Mouse (Mus musculus): ENCODE data around the gene Dennd4c. TPM values are rescaled to one million over a fixed set of nuclear protein-coding genes. Genes with fewer than 3 reads are reported as not detected.

Gene Dennd4c
- total and polyA plus RNA-seq, 3 experiments = 4.0 to 4.6 (median 4.2) TPM

DNA sequence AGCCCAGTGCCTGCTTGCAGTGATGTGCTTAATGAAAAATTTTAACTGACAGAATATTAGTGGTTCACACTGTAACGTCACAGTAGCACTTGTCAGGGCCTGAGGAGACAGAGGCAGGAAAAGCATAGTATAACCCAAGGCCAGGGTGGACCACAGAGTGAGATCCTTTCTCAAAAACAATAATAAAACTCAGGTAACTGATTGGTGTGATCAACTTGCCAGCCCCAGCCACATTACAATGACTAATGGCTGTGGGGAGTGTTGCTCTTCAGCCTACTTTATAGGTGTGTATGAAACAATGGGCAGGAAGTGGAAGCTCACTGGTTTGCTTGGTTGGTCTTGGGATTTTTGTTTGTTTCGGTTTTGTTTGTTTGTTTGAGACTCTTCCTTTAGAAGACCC is 34.8 kb upstream of the Dennd4c start:
- DNase-seq (ENCODE audit: extremely low read depth) = no peak
- Histone ChIP-seq H3K9ac (ENCODE audit: insufficient read depth, low read depth) (no peak overlapping the region), H3K4me1 (ENCODE audit: control insufficient read depth in 1 of 2, insufficient read depth in 2 of 2) (no peaks in the 10 kb centered on the region), H3K36me3 (replicated peaks in 1 of 2; ENCODE audit: control insufficient read depth in 1 of 2, insufficient read depth in 1 of 2, low read length in 1 of 2) (no peaks in the 10 kb centered on the region), H3K9me3 (replicated peaks; ENCODE audit: low read length) (no peaks in the 10 kb centered on the region), H3K4me2 (ENCODE audit: insufficient read depth, low read depth, poor library complexity, severe bottlenecking) (no peak overlapping the region), H3K4me3 (replicated peaks in 1 of 3; ENCODE audit: low read depth in 2 of 3, low read length in 2 of 3, poor library complexity in 1 of 3) (no peak overlapping the region), H3K27me3 (replicated peaks) (no peaks in the 10 kb centered on the region), H3K27ac (ENCODE audit: insufficient read depth, low read depth) (no peak overlapping the region), H3K79me2 (replicated peaks; ENCODE audit: control insufficient read depth, extremely low read depth, insufficient read depth, poor library complexity, severe bottlenecking) (no peaks in the 10 kb centered on the region)
- dilution Hi-C loops (cut with MboI; ENCODE audit: extremely low pct_ligation_motif_present, extremely low pct_unique_long_range_greater_than_20kb, low sequenced_read_pairs) = no loop called here
- in situ Hi-C loops (cut with MboI; ENCODE audit: low pct_ligation_motif_present, low pct_unique_long_range_greater_than_20kb, low sequenced_read_pairs) = no loop called here
- TF ChIP-seq RCOR1 (conservative IDR thresholded peaks at IDR 0.05; ENCODE audit: low read depth, low read length) (no peak), ZC3H11A (IDR thresholded peaks at IDR 0.05; ENCODE audit: low read depth, low read length) (no peak), NRF1 (IDR thresholded peaks at IDR 0.05; ENCODE audit: low read depth, low read length) (no peak), USF2 (conservative IDR thresholded peaks at IDR 0.05; ENCODE audit: low read depth, low read length) (no peak), EP300 (IDR thresholded peaks at IDR 0.05; ENCODE audit: low read length) (no peak), TCF12 (IDR thresholded peaks at IDR 0.05; ENCODE audit: low read depth, low read length) (no peak), RAD21 (IDR thresholded peaks at IDR 0.05; ENCODE audit: low read depth, low read length) (no peak), JUND (conservative IDR thresholded peaks at IDR 0.05; ENCODE audit: low read depth, low read length) (no peak), CHD1 (IDR thresholded peaks at IDR 0.05; ENCODE audit: low read depth, low read length) (no peak), MYC (IDR thresholded peaks at IDR 0.05; ENCODE audit: low read depth, low read length) (no peak), SMC3 (IDR thresholded peaks at IDR 0.05; ENCODE audit: low read depth, low read length) (no peak), USF1 (IDR thresholded peaks at IDR 0.05; ENCODE audit: low read depth, low read length) (no peak), BHLHE40 (IDR thresholded peaks at IDR 0.05; ENCODE audit: low read depth, low read length) (no peak), E2F4 (IDR thresholded peaks at IDR 0.05; ENCODE audit: insufficient replicate concordance, low read depth, low read length) (no peak), IRF4 (IDR thresholded peaks at IDR 0.05; ENCODE audit: low read depth, low read length) (no peak), ZMIZ1 (IDR thresholded peaks at IDR 0.05; ENCODE audit: low read depth, low read length) (no peak), HCFC1 (IDR thresholded peaks at IDR 0.05; ENCODE audit: low read depth, low read length) (no peak)

DNA sequence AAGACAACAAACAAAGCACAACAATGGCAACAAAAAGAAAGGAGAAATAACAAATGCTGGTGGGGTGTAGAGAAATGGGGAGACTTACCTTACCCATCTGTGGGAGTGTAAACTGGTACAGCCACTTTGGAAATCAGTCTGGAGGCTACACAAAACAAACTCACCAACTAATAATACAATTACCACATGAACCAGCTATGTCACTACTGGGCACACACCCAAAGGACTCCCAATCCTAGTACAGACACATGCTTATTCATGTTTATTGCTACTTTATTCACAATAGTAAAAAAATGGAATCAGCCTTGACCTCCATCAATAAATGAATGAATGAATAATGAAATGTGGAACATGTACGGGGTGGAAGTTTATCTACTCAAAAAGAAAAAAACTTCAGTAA is 33.0 kb upstream of the Dennd4c start:
- Histone ChIP-seq H3K9ac (ENCODE audit: insufficient read depth, low read depth) (no peak overlapping the region), H3K4me3 (replicated peaks in 1 of 3; ENCODE audit: low read depth in 2 of 3, low read length in 2 of 3, poor library complexity in 1 of 3) (no peak overlapping the region), H3K4me2 (ENCODE audit: insufficient read depth, low read depth, poor library complexity, severe bottlenecking) (no peak overlapping the region), H3K9me3 (replicated peaks; ENCODE audit: low read length) (no peaks in the 10 kb centered on the region), H3K27ac (ENCODE audit: insufficient read depth, low read depth) (no peak overlapping the region), H3K27me3 (replicated peaks) (no peaks in the 10 kb centered on the region), H3K4me1 (ENCODE audit: control insufficient read depth in 1 of 2, insufficient read depth in 2 of 2) (no peaks in the 10 kb centered on the region), H3K36me3 (replicated peaks in 1 of 2; ENCODE audit: control insufficient read depth in 1 of 2, insufficient read depth in 1 of 2, low read length in 1 of 2) (no peaks in the 10 kb centered on the region), H3K79me2 (replicated peaks; ENCODE audit: control insufficient read depth, extremely low read depth, insufficient read depth, poor library complexity, severe bottlenecking) (no peaks in the 10 kb centered on the region)
- in situ Hi-C loops (cut with MboI; ENCODE audit: low pct_ligation_motif_present, low pct_unique_long_range_greater_than_20kb, low sequenced_read_pairs) (no loop called here), dilution Hi-C loops (cut with MboI; ENCODE audit: extremely low pct_ligation_motif_present, extremely low pct_unique_long_range_greater_than_20kb, low sequenced_read_pairs) (no loop called here)
- no peak for TF ChIP-seq GABPA (IDR thresholded peaks at IDR 0.05; ENCODE audit: insufficient replicate concordance, low read depth, low read length)
- TF ChIP-seq MEF2A (IDR thresholded peaks at IDR 0.05; ENCODE audit: borderline replicate concordance, low read depth, low read length) = no peak
- no peak for TF ChIP-seq NELFE (IDR thresholded peaks at IDR 0.05; ENCODE audit: low read depth, low read length)
- no peak for TF ChIP-seq ZC3H11A (IDR thresholded peaks at IDR 0.05; ENCODE audit: low read depth, low read length)
- no peak for TF ChIP-seq RAD21 (IDR thresholded peaks at IDR 0.05; ENCODE audit: low read depth, low read length)
- TF ChIP-seq ETS1 (conservative IDR thresholded peaks at IDR 0.05; ENCODE audit: low read depth, low read length) = no peak
- no peak for TF ChIP-seq ZNF384 (IDR thresholded peaks at IDR 0.05; ENCODE audit: low read depth, low read length)
- TF ChIP-seq MAZ (IDR thresholded peaks at IDR 0.05; ENCODE audit: low read depth, low read length) = no peak
- TF ChIP-seq USF2 (conservative IDR thresholded peaks at IDR 0.05; ENCODE audit: low read depth, low read length) = no peak
- no peak for TF ChIP-seq SMC3 (IDR thresholded peaks at IDR 0.05; ENCODE audit: low read depth, low read length)
- no peak for TF ChIP-seq E2F4 (IDR thresholded peaks at IDR 0.05; ENCODE audit: insufficient replicate concordance, low read depth, low read length)
- no peak for TF ChIP-seq SIN3A (IDR thresholded peaks at IDR 0.05; ENCODE audit: low read length)
- no peak for TF ChIP-seq UBTF (IDR thresholded peaks at IDR 0.05; ENCODE audit: low read depth, low read length)
- no peak for TF ChIP-seq CTCF (conservative IDR thresholded peaks at IDR 0.05 in 1 of 2, IDR thresholded peaks at IDR 0.05 in 1 of 2; ENCODE audit: low read depth in 2 of 2, low read length in 2 of 2)
- no peak for TF ChIP-seq MAX (IDR thresholded peaks at IDR 0.05; ENCODE audit: low read length)
- TF ChIP-seq JUN (IDR thresholded peaks at IDR 0.05; ENCODE audit: insufficient read depth, low read depth, low read length) = no peak
- TF ChIP-seq CHD1 (IDR thresholded peaks at IDR 0.05; ENCODE audit: low read depth, low read length) = no peak
- no peak for TF ChIP-seq JUND (conservative IDR thresholded peaks at IDR 0.05; ENCODE audit: low read depth, low read length)
- no peak for TF ChIP-seq ZKSCAN1 (IDR thresholded peaks at IDR 0.05; ENCODE audit: borderline replicate concordance, low read depth, low read length)
- no peak for TF ChIP-seq MYC (IDR thresholded peaks at IDR 0.05; ENCODE audit: low read depth, low read length)
- no peak for DNase-seq (ENCODE audit: extremely low read depth)
